In genomic region chr6:34874101-34874921, GRCm38 (mm10) we compare ENCODE assay signal across 9 mouse cellular contexts. TPM values are rescaled to one million over a fixed set of nuclear protein-coding genes. Genes with fewer than 3 reads are reported as not detected.
DNase-seq lines count a peak whose midpoint lies in the region; ATAC-seq lines count a peak whose summit lies in the region.
"Had no signal": no experiment of that assay in that cellular context is flagged by ENCODE, and none has a peak within 500 bp of the region (broad histone marks: within the 10 kb centered on the region; RNA-seq: fewer than 3 reads in every experiment).

No protein-coding gene starts in this region.

- H3K27me3 ChIP-seq in liver, embryonic 11.5 days (replicated peaks; ENCODE audit: control insufficient read depth, insufficient read depth, low read length): no peaks in the 10 kb centered on the region
- H3K27me3 ChIP-seq: limb, embryonic 12.5 days had no signal

- H3K4me3 ChIP-seq in liver, embryonic 11.5 days (ENCODE audit: low read depth, low read length): peak overlapping the region; percentile 30
- H3K4me3 ChIP-seq: limb, embryonic 12.5 days had no signal

- WGBS in liver, embryonic 11.5 days: 25% methylated on average over 21 of the region's 21 CpGs

- H3K9ac ChIP-seq in liver, embryonic 11.5 days (ENCODE audit: low read depth, low read length): peak overlapping the region; percentile 85
- H3K9ac ChIP-seq: limb, embryonic 12.5 days had no signal

- H3K4me1 ChIP-seq in liver, embryonic 11.5 days (replicated peaks; ENCODE audit: control insufficient read depth, insufficient read depth, low read length): peaks cover 55% of the 10 kb centered on the region

- peak; percentile 49 for ATAC-seq in erythroblast, adult 5-6 weeks (replicated peaks; ENCODE audit: low FRiP score, poor library complexity, severe bottlenecking)
- peak; percentile 30 for ATAC-seq in liver, embryonic 11.5 days (replicated peaks; ENCODE audit: low FRiP score)

- intact Hi-C loops in heart, postnatal 36 days (cut with DNase I): no loop called here
- intact Hi-C loops in left cerebral cortex, postnatal 25 days (cut with DNase I): no loop called here

- no peaks in the 10 kb centered on the region for H3K9me3 ChIP-seq in liver, embryonic 11.5 days (ENCODE audit: control insufficient read depth, low read length)
- H3K9me3 ChIP-seq: limb, embryonic 12.5 days had no signal

- H3K4me2 ChIP-seq in liver, embryonic 11.5 days: peak overlapping the region; percentile 85
- H3K4me2 ChIP-seq: limb, embryonic 12.5 days had no signal

- peak overlapping the region; percentile 94 for H3K27ac ChIP-seq in liver, embryonic 11.5 days (ENCODE audit: low read depth, low read length)
- H3K27ac ChIP-seq: limb, embryonic 12.5 days had no signal

- DNase-seq in ovary, adult 18-20 months (ENCODE audit: low spot score): peak; percentile 60
- DNase-seq in ovary, postnatal 10 days (ENCODE audit: low spot score): no peak
- DNase-seq in heart, postnatal 36 days: peak; percentile 77 to 83
- peak; percentile 62 for DNase-seq in liver, embryonic 11.5 days (ENCODE audit: low spot score)
- DNase-seq in skeletal muscle tissue, adult 2 months (ENCODE audit: low read depth, low spot score): peak; percentile 78
- no peak for DNase-seq in left cerebral cortex, postnatal 25 days (ENCODE audit: low spot score in 2 of 2)
- DNase-seq in frontal cortex, postnatal 10 days (ENCODE audit: low spot score in 2 of 2): no peak

- H3K36me3 ChIP-seq in liver, embryonic 11.5 days (ENCODE audit: control insufficient read depth, insufficient read depth, low read length): peaks cover 4% of the 10 kb centered on the region; the same call in 1 of the 2 replicates

RNA-seq across cellular contexts. Expression of gene Cyren, which starts 3.5 kb away (rescaled TPM):
- 4.0 and 8.1 TPM in 2 replicates for total RNA-seq in erythroblast, adult 5-6 weeks (2015; ENCODE audit: low replicate concordance)
- total RNA-seq in erythroblast, adult 5-6 weeks (2017; ENCODE audit: low replicate concordance): 5.8 and 9.8 TPM in 2 replicates
- 1 to 10 TPM; 2.3 to 3.5 TPM for total RNA-seq in heart, postnatal 36 days (2021)
- 20.1 and 20.5 TPM in 2 replicates for polyA plus RNA-seq in liver, embryonic 11.5 days (2014; fragmentation: Nextera tagmentation; extraction: Ambion mirVana)
- total RNA-seq in left cerebral cortex, postnatal 25 days (2021): 1 to 10 TPM; 5.5 to 6.1 TPM

RNA-seq across cellular contexts. Expression of gene Tmem140, which starts 11.4 kb away (rescaled TPM):
- total RNA-seq in erythroblast, adult 5-6 weeks (2015; ENCODE audit: low replicate concordance): 45.5 and 64.6 TPM in 2 replicates
- total RNA-seq in erythroblast, adult 5-6 weeks (2017; ENCODE audit: low replicate concordance): 56.7 and 80.9 TPM in 2 replicates
- 10 to 100 TPM; 34.9 to 38.0 TPM for total RNA-seq in heart, postnatal 36 days (2021)
- polyA plus RNA-seq in liver, embryonic 11.5 days (2014; fragmentation: Nextera tagmentation; extraction: Ambion mirVana): 2.7 and 3.2 TPM in 2 replicates
- 1 to 10 TPM; 2.0 to 2.4 TPM for total RNA-seq in left cerebral cortex, postnatal 25 days (2021)

RNA-seq across cellular contexts. Expression of gene Wdr91, which starts 36.4 kb away (rescaled TPM):
- 35.7 and 37.4 TPM in 2 replicates for total RNA-seq in erythroblast, adult 5-6 weeks (2015; ENCODE audit: low replicate concordance)
- 53.2 and 72.1 TPM in 2 replicates for total RNA-seq in erythroblast, adult 5-6 weeks (2017; ENCODE audit: low replicate concordance)
- total RNA-seq in heart, postnatal 36 days (2021): 10 to 100 TPM; 11.4 to 15.5 TPM
- 15.5 and 19.3 TPM in 2 replicates for polyA plus RNA-seq in liver, embryonic 11.5 days (2014; fragmentation: Nextera tagmentation; extraction: Ambion mirVana)
- 10 to 100 TPM; 28.3 to 36.4 TPM for total RNA-seq in left cerebral cortex, postnatal 25 days (2021)

RNA-seq across cellular contexts. Expression of gene Stra8, which starts 45.7 kb away (rescaled TPM):
- total RNA-seq in erythroblast, adult 5-6 weeks (2015; ENCODE audit: low replicate concordance): not detected in 2 replicates
- total RNA-seq in erythroblast, adult 5-6 weeks (2017; ENCODE audit: low replicate concordance): not detected in 2 replicates
- not detected for total RNA-seq in heart, postnatal 36 days (2021)
- not detected in 2 replicates for polyA plus RNA-seq in liver, embryonic 11.5 days (2014; fragmentation: Nextera tagmentation; extraction: Ambion mirVana)
- total RNA-seq in left cerebral cortex, postnatal 25 days (2021): not detected
- polyA plus RNA-seq: limb, embryonic 12.5 days had no signal

Comparison
In these comparisons a context has a peak if more than half of its experiments do, and no peak if none do; other contexts are left out.
1. DNase-seq: peak in ovary, adult 18-20 months (single experiment), heart, postnatal 36 days (2 of 2), liver, embryonic 11.5 days (single experiment) and skeletal muscle tissue, adult 2 months (single experiment); none in ovary, postnatal 10 days (single experiment), left cerebral cortex, postnatal 25 days (0 of 2) and frontal cortex, postnatal 10 days (0 of 2).
2. RNA of gene Tmem140, which starts 11.4 kb away (total RNA-seq): 45.5 to 80.9 TPM in erythroblast, adult 5-6 weeks and 34.9 to 38.0 TPM in heart, postnatal 36 days; 2.0 to 2.4 TPM in left cerebral cortex, postnatal 25 days; every median in the first group is over 10 times any median in the second.